In the genomic region with DNA sequence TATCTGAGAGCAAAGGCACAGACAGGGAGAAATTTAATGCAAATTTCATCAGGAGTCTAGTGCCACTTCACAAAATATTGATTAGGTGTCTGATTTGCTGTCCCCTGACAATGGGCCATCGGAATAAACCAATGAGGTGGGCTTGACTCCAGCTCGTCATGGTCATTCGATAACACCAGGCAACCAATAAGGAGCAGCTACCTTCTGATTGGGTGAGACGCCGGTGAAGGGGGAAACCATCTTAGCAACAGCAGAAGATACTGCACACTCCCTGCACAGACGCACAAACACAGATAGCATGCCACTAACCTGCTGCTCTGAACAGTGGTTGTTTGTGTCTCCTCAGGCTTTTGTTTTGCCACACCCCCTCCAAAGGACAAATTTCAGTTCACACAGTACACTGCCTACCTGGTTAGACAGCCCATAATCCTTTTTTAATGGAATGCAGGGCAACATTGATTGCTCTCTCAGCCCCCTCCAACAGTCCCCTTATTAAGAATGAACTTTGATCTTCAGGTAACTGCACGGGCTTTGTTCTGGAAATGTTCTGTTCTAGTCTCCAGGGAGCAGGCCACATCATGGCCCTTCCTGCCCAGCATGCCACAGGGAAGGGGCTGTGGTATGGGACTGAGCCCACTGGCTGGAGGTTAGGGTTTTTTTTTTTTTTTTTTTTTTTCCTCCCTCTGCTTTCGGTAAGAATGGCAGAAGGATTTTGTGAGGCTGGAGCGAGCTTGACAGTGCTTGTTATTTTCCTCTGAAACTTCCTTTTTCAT, we compare ENCODE assay signal across 8 mouse cellular contexts.
DNase-seq lines count a peak whose midpoint lies in the region; ATAC-seq and TF ChIP-seq lines count a peak whose summit lies in the region.

No protein-coding gene starts in this region.

- H3K9me3 ChIP-seq in heart, postnatal 0 days (replicated peaks; ENCODE audit: control insufficient read depth, low read length), result no peaks in the 10 kb centered on the region

- no peaks in the 10 kb centered on the region for H3K36me3 ChIP-seq in heart, postnatal 0 days (replicated peaks; ENCODE audit: control insufficient read depth, insufficient read depth, low read length)

- H3K4me1 ChIP-seq in heart, postnatal 0 days (ENCODE audit: control insufficient read depth, insufficient read depth), result peaks cover 23% of the 10 kb centered on the region

- DNase-seq in cerebellum, postnatal 14 days, result peak; percentile 49 to 56
- no peak for DNase-seq in cerebellum, adult 9-11 months
- DNase-seq in brain, embryonic 14.5 days (ENCODE audit: low read depth), result peak; percentile 95
- no peak for DNase-seq in heart, postnatal 0 days (ENCODE audit: low spot score)
- peak; percentile 70 to 93 for DNase-seq in left cerebral cortex, postnatal 14 days (ENCODE audit: low spot score in 2 of 2)
- DNase-seq in right cerebral cortex, adult 2 months (ENCODE audit: low spot score in 2 of 2), result peak; percentile 60 to 71
- DNase-seq in adrenal gland, postnatal 14 days, result no peak
- no peak for DNase-seq in spleen, postnatal 14 days (ENCODE audit: low spot score in 2 of 2)

- H3K27me3 ChIP-seq in heart, postnatal 0 days (ENCODE audit: control insufficient read depth, insufficient read depth, low read length), result no peaks in the 10 kb centered on the region

- no peak for TF ChIP-seq CTCF in brain, embryonic 14.5 days (IDR thresholded peaks at IDR 0.05; ENCODE audit: borderline replicate concordance, extremely low read depth, insufficient read depth, insufficient read length)
- no peak for TF ChIP-seq CTCF in heart, postnatal 0 days (IDR thresholded peaks at IDR 0.05; ENCODE audit: low read depth)

- intact Hi-C loops in left cerebral cortex, postnatal 14 days (cut with DNase I), result loop anchor here (2.0 kb wide), 1 partner anchor 68 kb away; no protein-coding TSS in a partner anchor

- 60% methylated on average over 9 of the region's 9 CpGs for WGBS in heart, postnatal 0 days

- H3K27ac ChIP-seq in heart, postnatal 0 days (ENCODE audit: low read depth), result peak overlapping the region; percentile 88

- no peak overlapping the region for H3K4me3 ChIP-seq in heart, postnatal 0 days (ENCODE audit: low read depth, low read length)

- TF ChIP-seq POLR2A in brain, embryonic 14.5 days (IDR thresholded peaks at IDR 0.05; ENCODE audit: borderline replicate concordance, extremely low read depth, insufficient read depth, insufficient read length, poor library complexity, severe bottlenecking), result no peak

- 0 out of 2 replicates have a peak, but pooled peaks have one; percentile 22 for ATAC-seq in heart, postnatal 0 days (ENCODE audit: insufficient read depth, low read depth)

- TF ChIP-seq EP300 in heart, postnatal 0 days (IDR thresholded peaks at IDR 0.05; ENCODE audit: low read depth), result peak; percentile 5; the same call in 1 of the 2 replicates

- H3K4me2 ChIP-seq in heart, postnatal 0 days (ENCODE audit: low read depth, low read length), result peak overlapping the region; percentile 51

- no peak overlapping the region for H3K9ac ChIP-seq in heart, postnatal 0 days (replicated peaks; ENCODE audit: low read depth, low read length)

Comparison
In these comparisons a context has a peak if more than half of its experiments do, and no peak if none do; other contexts are left out.
1. DNase-seq: peak in cerebellum, postnatal 14 days (2 of 2), brain, embryonic 14.5 days (single experiment), left cerebral cortex, postnatal 14 days (2 of 2) and right cerebral cortex, adult 2 months (2 of 2); none in cerebellum, adult 9-11 months (single experiment), heart, postnatal 0 days (single experiment), adrenal gland, postnatal 14 days (single experiment) and spleen, postnatal 14 days (0 of 2).